Mouse (Mus musculus) embryonic facial prominence, embryonic 13.5 days (tissue): ENCODE results near the gene Optn. TPM values are rescaled to one million over a fixed set of nuclear protein-coding genes. Genes with fewer than 3 reads are reported as not detected.

Experiments
- ATAC-seq: fragments of 200-750 bp; cut with Nextera tagmentation; 2 replicates; pipeline ENCODE4 v1.8.0; 2017; ENCODE audit warnings: low read depth; ENCODE audit not compliant: insufficient number of reproducible peaks, insufficient read depth, low FRiP score, low TSS enrichment
- H3K27ac ChIP-seq: fragments of 300-500 bp; sonication (generic); 2 replicates; pipeline ENCODE4 v1.5.1; 2015; ENCODE audit warnings: moderate library complexity, mild to moderate bottlenecking, inconsistent platforms
- H3K27me3 ChIP-seq: fragments of 300-500 bp; sonication (generic); 2 replicates; pipeline ENCODE4 v1.6.1; 2015; ENCODE audit warnings: mild to moderate bottlenecking, inconsistent platforms
- H3K36me3 ChIP-seq: fragments of 300-500 bp; sonication (generic); 2 replicates; pipeline ENCODE4 v1.6.1; 2015; ENCODE audit warnings: mild to moderate bottlenecking, inconsistent platforms
- H3K4me1 ChIP-seq: fragments of 300-500 bp; sonication (generic); 2 replicates; pipeline ENCODE4 v1.6.1; 2015; ENCODE audit warnings: inconsistent platforms
- H3K4me2 ChIP-seq: fragments of 300-500 bp; sonication (generic); 2 replicates; pipeline ENCODE4 v1.6.1; 2015; ENCODE audit warnings: moderate library complexity, mild to moderate bottlenecking, inconsistent platforms
- H3K4me3 ChIP-seq: fragments of 300-500 bp; sonication (generic); 2 replicates; pipeline ENCODE4 v1.5.1; 2015; ENCODE audit warnings: mild to moderate bottlenecking, inconsistent platforms
- H3K9ac ChIP-seq: fragments of 300-500 bp; sonication (generic); 2 replicates; pipeline ENCODE4 v1.6.1; 2015; ENCODE audit warnings: mild to moderate bottlenecking, inconsistent platforms
- H3K9me3 ChIP-seq: fragments of 300-500 bp; sonication (generic); 2 replicates; pipeline ENCODE4 v1.6.1; 2016; ENCODE audit warnings: inconsistent platforms
- WGBS: fragments of 180-500 bp; shearing (Covaris S2); methylation state at CpG from one replicate; pipeline ENCODE4 v1.1.7; 2015; ENCODE audit warnings: mixed read lengths; 5-methylcytosine and 5-hydroxymethylcytosine counted together
- polyA plus RNA-seq: library from polyadenylated mRNA; unstranded; fragments of >200 nt; fragmentation: Nextera tagmentation; extraction: Ambion mirVana; gene quantifications from 2 replicates; pipeline ENCODE4 v1.2.1, GENCODE M21; 2015

The Optn gene
- polyA plus RNA-seq, 1 experiment from 2014 or later, result 5.6 TPM

DNA sequence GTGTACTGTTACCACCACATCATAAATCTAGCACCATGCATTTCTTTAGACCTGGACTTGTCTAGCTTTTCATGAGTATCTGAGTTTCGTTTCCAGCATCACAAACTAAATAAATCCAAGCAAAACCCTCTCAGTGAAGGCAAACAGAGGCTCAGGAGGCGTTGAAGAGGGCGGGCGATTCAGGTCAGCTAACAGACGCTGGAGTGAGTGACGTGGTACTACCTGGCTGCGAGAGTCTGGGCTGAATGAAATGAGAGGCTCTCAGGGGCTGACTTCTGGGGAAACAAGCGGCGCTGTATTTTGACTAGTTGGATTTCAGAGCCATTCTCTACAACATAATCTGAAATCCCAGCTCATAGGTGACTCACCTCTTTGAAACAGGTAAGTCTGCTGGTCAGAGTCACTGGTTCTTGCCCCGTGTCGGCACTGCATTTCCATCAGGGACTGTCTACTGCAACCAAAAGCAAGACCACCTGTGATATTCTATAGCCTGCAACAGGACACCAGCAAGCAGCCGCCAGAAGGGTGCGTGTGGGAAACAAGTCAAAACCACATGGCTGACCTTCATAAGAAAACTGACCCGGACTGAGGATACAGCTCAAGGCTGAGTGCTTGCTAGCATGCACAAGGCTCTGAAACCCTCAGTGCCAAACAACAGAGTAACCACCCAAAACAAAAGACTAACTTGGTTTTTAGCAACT, 40.0 kb downstream of the Optn start:
- H3K4me3 ChIP-seq, result no peak overlapping the region
- H3K27ac ChIP-seq, result no peak overlapping the region
- ATAC-seq, result no peak
- 54% methylated on average over 14 of the region's 14 CpGs for WGBS
- no peak overlapping the region for H3K9ac ChIP-seq
- H3K4me1 ChIP-seq, result 0 out of 2 replicates have a peak, but pooled peaks cover 3% of the 10 kb centered on the region
- H3K9me3 ChIP-seq, result no peaks in the 10 kb centered on the region
- H3K36me3 ChIP-seq, result no peaks in the 10 kb centered on the region
- H3K27me3 ChIP-seq, result no peaks in the 10 kb centered on the region
- H3K4me2 ChIP-seq, result no peak overlapping the region

DNA sequence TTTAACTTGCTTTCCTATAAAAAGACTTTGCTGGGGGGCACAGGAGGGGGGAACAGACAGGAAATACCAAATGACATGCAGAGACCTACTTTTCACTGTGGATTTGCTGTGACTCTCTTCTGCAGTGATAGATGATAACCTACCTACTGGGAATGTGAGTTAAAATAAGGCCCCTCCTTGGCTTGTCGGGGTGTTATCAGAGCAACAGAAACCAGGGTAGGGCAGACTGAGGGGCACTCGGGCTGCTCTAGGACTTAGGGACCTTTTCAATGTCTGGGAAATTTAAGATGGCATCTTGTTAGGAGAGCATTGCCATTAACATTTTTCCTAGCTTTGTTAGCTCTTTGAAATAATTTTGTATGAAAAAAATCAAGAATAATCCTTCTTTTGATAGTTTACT, 40.6 kb downstream of the Optn start:
- Histone ChIP-seq H3K9me3 (no peaks in the 10 kb centered on the region), H3K4me2 (no peak overlapping the region), H3K4me1 (0 out of 2 replicates have a peak, but pooled peaks cover 3% of the 10 kb centered on the region), H3K27me3 (no peaks in the 10 kb centered on the region), H3K4me3 (no peak overlapping the region), H3K27ac (no peak overlapping the region), H3K36me3 (no peaks in the 10 kb centered on the region), H3K9ac (no peak overlapping the region)
- WGBS, result 65% methylated on average over 2 of the region's 2 CpGs
- ATAC-seq, result no peak

DNA sequence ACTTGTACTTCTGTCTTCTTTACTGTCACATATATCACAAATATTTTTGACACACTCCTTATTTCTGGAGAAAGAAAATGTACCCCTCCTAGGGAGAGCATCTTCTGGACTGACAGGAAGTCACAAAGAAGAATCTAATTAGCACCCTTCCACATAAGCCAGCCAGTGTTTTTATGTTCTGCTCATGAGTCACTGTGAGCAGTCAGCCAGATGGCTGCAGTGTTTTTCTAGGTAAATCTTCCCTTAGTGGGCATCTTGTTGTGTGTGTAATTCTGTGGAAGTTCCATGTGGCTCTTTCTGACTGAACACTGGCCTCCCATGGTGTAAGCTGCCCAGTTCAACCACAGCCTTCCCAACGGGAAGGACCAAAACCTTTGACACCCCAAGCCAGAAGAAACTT, 44.1 kb downstream of the Optn start:
- H3K9me3 ChIP-seq, result no peaks in the 10 kb centered on the region
- WGBS, result 78% methylated on average over 1 of the region's 1 CpGs

DNA sequence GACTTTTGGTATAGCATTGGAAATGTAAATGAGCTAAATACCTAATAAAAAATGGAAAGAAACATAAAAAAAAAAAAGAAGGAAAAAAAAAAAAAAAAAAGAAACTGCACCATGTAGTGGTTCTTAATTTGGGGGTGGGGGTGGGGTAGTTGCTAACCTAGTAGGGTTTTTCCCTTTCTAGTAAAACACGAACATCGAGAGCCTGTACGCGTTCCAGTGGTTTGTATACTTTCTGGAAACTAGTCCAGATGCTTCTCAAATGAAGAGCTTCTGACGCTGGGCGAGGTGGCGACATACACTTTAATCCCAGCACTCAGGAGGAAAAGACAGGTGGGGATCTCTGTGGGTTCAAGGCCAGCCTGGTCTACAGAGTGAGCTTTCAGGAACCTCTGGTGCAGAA, 46.9 kb downstream of the Optn start:
- Histone ChIP-seq H3K27ac (no peak overlapping the region), H3K4me2 (no peak overlapping the region), H3K9ac (no peak overlapping the region), H3K4me3 (no peak overlapping the region), H3K4me1 (peaks cover 2% of the 10 kb centered on the region), H3K9me3 (no peaks in the 10 kb centered on the region), H3K27me3 (no peaks in the 10 kb centered on the region), H3K36me3 (no peaks in the 10 kb centered on the region)
- ATAC-seq, result no peak
- WGBS, result 86% methylated on average over 7 of the region's 7 CpGs

More for the DNA sequence above, 44.1 kb downstream of the Optn start:
- Histone ChIP-seq H3K4me1 (0 out of 2 replicates have a peak, but pooled peaks cover 3% of the 10 kb centered on the region), H3K27me3 (no peaks in the 10 kb centered on the region), H3K4me2 (no peak overlapping the region), H3K9ac (no peak overlapping the region), H3K27ac (no peak overlapping the region), H3K4me3 (no peak overlapping the region), H3K36me3 (no peaks in the 10 kb centered on the region)
- no peak for ATAC-seq

- Histone ChIP-seq H3K27ac (no peak overlapping the region), H3K36me3 (no peaks in the 10 kb centered on the region), H3K27me3 (no peaks in the 10 kb centered on the region), H3K9ac (no peak overlapping the region), H3K9me3 (no peaks in the 10 kb centered on the region), H3K4me2 (no peak overlapping the region), H3K4me1 (peaks cover 13% of the 10 kb centered on the region), H3K4me3 (no peak overlapping the region)
- no peak for ATAC-seq
- WGBS, result 84% methylated on average over 6 of the region's 6 CpGs
These were observed 48.3 kb downstream of the Optn start for GRCm38 (mm10) chr2:5015527-5015926.

DNA sequence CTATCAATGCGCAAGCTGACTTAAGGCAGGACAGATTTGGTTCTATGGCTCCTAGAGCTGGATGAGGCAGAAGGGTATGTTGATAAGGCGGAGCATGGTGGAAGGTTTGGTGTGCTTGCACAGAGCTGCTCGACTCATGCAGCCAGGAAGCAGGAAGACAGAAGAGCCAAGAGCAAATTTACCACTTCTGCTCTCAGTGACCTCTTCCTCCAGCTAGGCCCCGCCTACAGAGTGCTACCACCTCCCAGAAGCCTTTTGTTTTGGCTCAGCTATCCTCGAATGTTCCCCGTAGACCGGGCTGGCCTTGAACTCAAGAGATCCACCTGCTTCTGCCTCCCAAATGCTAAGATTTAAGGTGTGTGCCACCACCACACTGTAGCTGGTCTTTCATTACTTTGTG, 49.2 kb downstream of the Optn start:
- H3K9me3 ChIP-seq, result no peaks in the 10 kb centered on the region
- no peaks in the 10 kb centered on the region for H3K27me3 ChIP-seq
- H3K36me3 ChIP-seq, result no peaks in the 10 kb centered on the region
- ATAC-seq, result no peak
- peaks cover 13% of the 10 kb centered on the region for H3K4me1 ChIP-seq
- no peak overlapping the region for H3K9ac ChIP-seq
- 76% methylated on average over 7 of the region's 7 CpGs for WGBS
- H3K4me2 ChIP-seq, result no peak overlapping the region
- H3K27ac ChIP-seq, result no peak overlapping the region
- no peak overlapping the region for H3K4me3 ChIP-seq

DNA sequence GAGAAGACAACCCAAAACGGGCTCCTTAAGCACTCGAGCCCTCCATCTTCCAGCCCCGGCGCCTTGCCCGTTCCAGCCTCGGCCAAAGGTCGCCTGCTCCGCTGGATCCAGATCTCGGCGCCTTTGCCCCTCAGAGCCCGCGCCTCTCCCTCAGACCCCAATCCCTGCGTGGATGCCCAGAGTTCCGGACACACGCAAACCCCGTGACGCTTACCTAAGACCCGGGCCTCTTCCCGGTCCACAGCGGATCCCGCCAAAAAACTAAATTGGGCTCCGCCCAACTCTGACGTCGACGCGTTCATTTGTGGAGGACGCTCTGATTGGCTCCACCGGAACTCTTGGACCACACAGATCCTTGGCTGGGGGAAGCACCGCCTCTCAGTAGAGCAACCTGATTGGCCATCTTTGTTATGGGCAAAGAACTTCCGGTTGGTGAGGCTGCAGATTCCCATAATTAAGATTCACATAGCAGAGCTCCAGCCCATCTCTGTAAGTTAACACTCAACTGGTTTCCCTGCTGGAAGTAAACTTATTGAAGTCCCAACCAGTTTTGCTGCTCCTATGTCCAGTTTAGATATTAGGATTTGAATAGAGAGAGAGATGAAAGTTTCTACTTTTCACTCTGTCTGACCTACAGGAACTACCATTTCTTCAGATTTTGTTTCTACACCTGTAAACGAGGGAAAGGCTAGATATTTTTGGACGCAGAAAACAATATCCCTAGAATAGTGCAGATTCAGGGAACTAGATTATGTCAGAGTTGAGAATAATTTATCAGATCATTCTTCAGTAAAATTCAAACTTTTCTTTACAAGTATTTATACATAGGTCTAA, 51.1 kb downstream of the Optn start, which contains the start of gene Mcm10:
Mcm10 (minus strand) TSS at position 301 of the 834 bp plus-strand sequence.
- Histone ChIP-seq H3K36me3 (peaks cover 12% of the 10 kb centered on the region), H3K4me3 (peak within 1 kb of the TSS; percentile 68), H3K9me3 (no peaks in the 10 kb centered on the region), H3K27ac (peak within 1 kb of the TSS; percentile 56), H3K4me2 (peak within 1 kb of the TSS; percentile 63), H3K27me3 (no peaks in the 10 kb centered on the region), H3K9ac (peak within 1 kb of the TSS; percentile 75), H3K4me1 (peaks cover 13% of the 10 kb centered on the region)
- 4% methylated on average over 32 of the region's 32 CpGs for WGBS
- peak; percentile 100 for ATAC-seq

DNA sequence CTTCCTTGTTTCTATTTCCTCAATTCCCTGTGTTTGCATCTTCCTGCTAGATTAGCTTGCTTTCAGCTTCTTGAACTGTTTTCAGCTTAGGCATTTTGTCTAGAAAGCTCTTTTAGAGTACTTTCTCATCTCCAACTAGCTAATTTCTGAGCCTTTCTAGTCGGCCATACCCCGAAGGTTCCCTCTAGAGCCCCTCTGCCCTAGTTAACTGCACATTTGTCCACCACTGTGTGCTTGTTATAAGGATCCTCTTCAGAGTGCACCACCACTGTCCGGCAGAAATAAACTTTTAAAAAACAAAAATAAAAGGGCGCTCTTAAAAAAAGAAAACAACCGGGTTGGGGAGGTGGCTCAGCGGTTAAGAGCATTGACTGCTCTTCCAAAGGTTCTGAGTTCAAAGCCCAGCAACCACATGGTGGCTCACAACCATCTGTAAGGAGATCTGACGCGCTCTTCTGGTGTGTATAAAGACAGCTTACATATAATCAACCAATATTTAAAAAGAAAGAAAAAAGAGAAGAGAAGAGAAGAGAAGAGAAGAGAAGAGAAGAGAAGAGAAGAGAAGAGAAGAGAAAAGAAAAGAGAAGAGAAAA, 51.9 kb downstream of the Optn start:
- Histone ChIP-seq H3K36me3 (peaks cover 19% of the 10 kb centered on the region), H3K9me3 (no peaks in the 10 kb centered on the region), H3K27ac (no peak overlapping the region), H3K4me2 (peak overlapping the region; percentile 63), H3K27me3 (no peaks in the 10 kb centered on the region), H3K4me1 (peaks cover 13% of the 10 kb centered on the region), H3K4me3 (peak overlapping the region; percentile 68), H3K9ac (peak overlapping the region; percentile 75)
- ATAC-seq, result no peak
- 12% methylated on average over 8 of the region's 8 CpGs for WGBS

GRCm38 (mm10) chr2:5007107-5007506, 56.7 kb downstream of the Optn start:
- Histone ChIP-seq H3K27me3 (no peaks in the 10 kb centered on the region), H3K36me3 (peaks cover 52% of the 10 kb centered on the region), H3K27ac (no peak overlapping the region), H3K4me2 (no peak overlapping the region), H3K4me1 (peaks cover 13% of the 10 kb centered on the region), H3K4me3 (no peak overlapping the region), H3K9me3 (no peaks in the 10 kb centered on the region), H3K9ac (no peak overlapping the region)
- no peak for ATAC-seq
- WGBS, result 91% methylated on average over 4 of the region's 4 CpGs

DNA sequence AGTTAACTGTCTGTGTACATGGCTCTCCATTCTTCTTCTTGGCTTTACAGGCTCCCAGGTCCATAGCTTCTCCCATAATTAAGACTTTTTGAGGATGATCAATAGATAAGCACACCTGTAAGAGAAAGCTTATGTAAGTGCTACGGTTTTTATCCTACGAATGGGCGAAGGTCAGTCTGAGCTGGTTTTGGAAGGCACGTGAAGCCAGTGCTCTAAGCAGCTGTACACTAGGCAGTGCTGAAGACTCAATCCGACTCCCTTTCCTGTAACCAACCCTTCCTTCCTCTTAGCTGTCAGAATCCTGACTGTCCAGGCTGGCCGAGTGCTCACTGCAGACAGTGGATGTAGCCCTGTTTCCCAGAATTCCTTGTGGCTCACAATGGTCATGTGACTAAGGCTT, 62.6 kb downstream of the Optn start:
- peaks cover 66% of the 10 kb centered on the region for H3K36me3 ChIP-seq
- ATAC-seq, result no peak

DNA sequence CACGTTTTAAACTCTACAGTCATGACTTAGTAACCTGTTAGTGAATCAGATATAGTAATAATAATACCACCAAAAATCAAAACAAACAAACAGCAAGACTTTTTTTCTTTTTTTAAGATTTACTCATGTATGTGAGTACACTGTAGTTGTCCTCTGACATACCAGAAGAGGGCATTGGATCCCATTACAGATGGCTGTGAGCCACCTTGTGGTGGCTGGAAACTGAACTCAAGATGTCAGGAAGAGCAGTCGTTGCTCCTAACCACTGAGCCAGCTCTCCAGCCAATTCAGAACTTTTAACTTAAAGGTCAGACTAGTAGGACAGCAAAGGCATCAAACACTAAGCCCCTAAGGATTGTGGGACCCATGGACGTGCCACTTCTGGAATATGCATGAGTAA, 64.9 kb downstream of the Optn start:
- no peak overlapping the region for H3K4me3 ChIP-seq
- H3K9me3 ChIP-seq, result no peaks in the 10 kb centered on the region
- no peak for ATAC-seq
- H3K36me3 ChIP-seq, result peaks cover 70% of the 10 kb centered on the region
- 77% methylated on average over 3 of the region's 3 CpGs for WGBS
- no peak overlapping the region for H3K4me2 ChIP-seq
- H3K4me1 ChIP-seq, result no peaks in the 10 kb centered on the region
- no peak overlapping the region for H3K9ac ChIP-seq
- H3K27me3 ChIP-seq, result no peaks in the 10 kb centered on the region
- no peak overlapping the region for H3K27ac ChIP-seq

More for the DNA sequence above, 62.6 kb downstream of the Optn start:
- Histone ChIP-seq H3K4me2 (no peak overlapping the region), H3K9ac (no peak overlapping the region), H3K4me1 (no peaks in the 10 kb centered on the region), H3K27ac (no peak overlapping the region), H3K4me3 (no peak overlapping the region), H3K9me3 (no peaks in the 10 kb centered on the region), H3K27me3 (no peaks in the 10 kb centered on the region)
- 91% methylated on average over 6 of the region's 6 CpGs for WGBS
